Mouse (Mus musculus): ENCODE results near the gene Slc9a6. TPM values are rescaled to one million over a fixed set of nuclear protein-coding genes. Genes with fewer than 3 reads are reported as not detected.

Gene Slc9a6
- polyA plus RNA-seq, 1 experiment, result 19.2 TPM

- Histone ChIP-seq H3K4me3 (ENCODE audit: insufficient read depth, low read length) (no peak overlapping the region), H3K4me1 (ENCODE audit: control insufficient read depth, insufficient read depth, low read length) (no peaks in the 10 kb centered on the region), H3K27ac (ENCODE audit: insufficient read depth, low read depth, low read length) (no peak overlapping the region)
- no peak for TF ChIP-seq CTCF (IDR thresholded peaks at IDR 0.05; ENCODE audit: low read depth, low read length)
- no peak for TF ChIP-seq POLR2A (IDR thresholded peaks at IDR 0.05; ENCODE audit: borderline replicate concordance, low read depth, low read length)
These were observed 74.0 kb downstream of the Slc9a6 start for GRCm38 (mm10) chrX:56683521-56683920.

DNA sequence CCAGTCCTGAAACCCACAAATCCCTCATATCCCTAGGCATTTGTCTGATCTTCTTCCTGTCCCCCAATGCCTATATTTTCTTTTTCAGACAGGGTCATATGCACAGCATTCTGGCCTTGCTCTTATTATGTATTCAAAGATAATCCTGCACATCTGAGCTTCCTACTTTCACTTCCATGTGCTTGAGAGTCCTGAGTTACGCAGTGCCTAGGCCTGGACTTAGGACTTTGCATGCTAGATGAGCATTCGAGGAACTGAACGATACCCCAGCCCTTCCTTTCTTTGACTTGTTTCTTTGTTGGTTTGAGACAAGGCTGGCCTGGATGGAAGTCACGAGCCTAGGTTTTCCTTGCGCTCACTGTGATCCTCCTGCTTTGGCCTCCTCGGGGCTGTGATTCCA is 83.0 kb downstream of the Slc9a6 start:
- Histone ChIP-seq H3K4me3 (ENCODE audit: insufficient read depth, low read length) (no peak overlapping the region), H3K27ac (ENCODE audit: insufficient read depth, low read depth, low read length) (no peak overlapping the region), H3K4me1 (ENCODE audit: control insufficient read depth, insufficient read depth, low read length) (no peaks in the 10 kb centered on the region)
- TF ChIP-seq CTCF (IDR thresholded peaks at IDR 0.05; ENCODE audit: low read depth, low read length) (no peak), POLR2A (IDR thresholded peaks at IDR 0.05; ENCODE audit: borderline replicate concordance, low read depth, low read length) (no peak)

- no peak overlapping the region for H3K4me3 ChIP-seq (ENCODE audit: insufficient read depth, low read length)
- H3K27ac ChIP-seq (ENCODE audit: insufficient read depth, low read depth, low read length), result no peak overlapping the region
- TF ChIP-seq CTCF (IDR thresholded peaks at IDR 0.05; ENCODE audit: low read depth, low read length) (no peak), POLR2A (IDR thresholded peaks at IDR 0.05; ENCODE audit: borderline replicate concordance, low read depth, low read length) (no peak)
- no peaks in the 10 kb centered on the region for H3K4me1 ChIP-seq (ENCODE audit: control insufficient read depth, insufficient read depth, low read length)
These were observed 85.0 kb downstream of the Slc9a6 start for GRCm38 (mm10) chrX:56694539-56694938.

GRCm38 (mm10) chrX:56697199-56697780 is 87.7 kb downstream of the Slc9a6 start:
- Histone ChIP-seq H3K4me1 (ENCODE audit: control insufficient read depth, insufficient read depth, low read length) (no peaks in the 10 kb centered on the region), H3K4me3 (ENCODE audit: insufficient read depth, low read length) (no peak overlapping the region), H3K27ac (ENCODE audit: insufficient read depth, low read depth, low read length) (no peak overlapping the region)
- no peak for TF ChIP-seq CTCF (IDR thresholded peaks at IDR 0.05; ENCODE audit: low read depth, low read length)
- TF ChIP-seq POLR2A (IDR thresholded peaks at IDR 0.05; ENCODE audit: borderline replicate concordance, low read depth, low read length), result no peak

DNA sequence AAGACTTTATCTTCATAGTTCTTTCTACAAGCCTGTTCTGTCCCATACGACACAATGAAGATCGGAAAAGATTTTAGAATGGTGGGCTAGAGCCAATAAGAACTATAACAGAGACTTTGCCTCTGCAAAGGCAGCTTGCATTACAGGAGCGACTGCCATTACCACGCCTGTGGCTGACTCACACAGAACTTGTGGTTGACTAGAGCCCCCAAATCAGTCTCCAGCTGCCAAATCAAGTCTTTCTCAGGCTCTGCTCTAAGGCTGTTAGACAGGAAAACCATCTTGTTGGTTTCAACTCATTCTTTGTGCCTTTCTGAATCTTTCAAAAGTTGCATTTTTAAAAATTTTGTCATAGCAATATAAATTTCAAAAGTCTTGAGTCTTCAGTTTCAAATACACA is 88.3 kb downstream of the Slc9a6 start:
- TF ChIP-seq CTCF (IDR thresholded peaks at IDR 0.05; ENCODE audit: low read depth, low read length) (no peak), POLR2A (IDR thresholded peaks at IDR 0.05; ENCODE audit: borderline replicate concordance, low read depth, low read length) (no peak)
- Histone ChIP-seq H3K27ac (ENCODE audit: insufficient read depth, low read depth, low read length) (no peak overlapping the region), H3K4me3 (ENCODE audit: insufficient read depth, low read length) (no peak overlapping the region), H3K4me1 (ENCODE audit: control insufficient read depth, insufficient read depth, low read length) (no peaks in the 10 kb centered on the region)

DNA sequence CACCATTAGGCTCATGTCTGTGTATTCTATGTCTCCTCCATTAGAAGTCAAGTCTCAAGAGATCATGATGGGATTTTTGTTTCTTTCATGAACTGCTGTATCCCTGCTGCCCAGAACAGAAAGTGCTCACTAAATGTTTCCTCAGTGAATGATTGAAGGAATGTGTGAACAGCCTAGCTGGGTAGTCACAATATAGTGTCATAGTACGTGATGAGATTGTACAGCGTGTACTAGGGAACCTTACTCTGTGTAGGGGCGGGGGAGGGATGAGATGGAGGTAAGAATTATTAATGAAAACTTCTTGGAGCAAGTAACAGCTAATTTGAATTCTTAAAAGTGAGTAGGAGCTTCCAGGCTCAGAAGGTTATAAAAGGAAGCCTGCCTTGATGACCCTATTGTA is 91.7 kb downstream of the Slc9a6 start:
- Histone ChIP-seq H3K4me1 (ENCODE audit: control insufficient read depth, insufficient read depth, low read length) (no peaks in the 10 kb centered on the region), H3K27ac (ENCODE audit: insufficient read depth, low read depth, low read length) (no peak overlapping the region), H3K4me3 (ENCODE audit: insufficient read depth, low read length) (no peak overlapping the region)
- no peak for TF ChIP-seq CTCF (IDR thresholded peaks at IDR 0.05; ENCODE audit: low read depth, low read length)
- no peak for TF ChIP-seq POLR2A (IDR thresholded peaks at IDR 0.05; ENCODE audit: borderline replicate concordance, low read depth, low read length)

GRCm38 (mm10) chrX:56703965-56704562 is 94.5 kb downstream of the Slc9a6 start:
- H3K27ac ChIP-seq (ENCODE audit: insufficient read depth, low read depth, low read length), result no peak overlapping the region
- no peak for TF ChIP-seq CTCF (IDR thresholded peaks at IDR 0.05; ENCODE audit: low read depth, low read length)
- TF ChIP-seq POLR2A (IDR thresholded peaks at IDR 0.05; ENCODE audit: borderline replicate concordance, low read depth, low read length), result no peak
- H3K4me3 ChIP-seq (ENCODE audit: insufficient read depth, low read length), result no peak overlapping the region
- no peaks in the 10 kb centered on the region for H3K4me1 ChIP-seq (ENCODE audit: control insufficient read depth, insufficient read depth, low read length)

- no peak overlapping the region for H3K27ac ChIP-seq (ENCODE audit: insufficient read depth, low read depth, low read length)
- H3K4me1 ChIP-seq (ENCODE audit: control insufficient read depth, insufficient read depth, low read length), result no peaks in the 10 kb centered on the region
- no peak overlapping the region for H3K4me3 ChIP-seq (ENCODE audit: insufficient read depth, low read length)
- TF ChIP-seq POLR2A (IDR thresholded peaks at IDR 0.05; ENCODE audit: borderline replicate concordance, low read depth, low read length) (no peak), CTCF (IDR thresholded peaks at IDR 0.05; ENCODE audit: low read depth, low read length) (no peak)
These were observed 99.2 kb downstream of the Slc9a6 start for GRCm38 (mm10) chrX:56708592-56709370.

DNA sequence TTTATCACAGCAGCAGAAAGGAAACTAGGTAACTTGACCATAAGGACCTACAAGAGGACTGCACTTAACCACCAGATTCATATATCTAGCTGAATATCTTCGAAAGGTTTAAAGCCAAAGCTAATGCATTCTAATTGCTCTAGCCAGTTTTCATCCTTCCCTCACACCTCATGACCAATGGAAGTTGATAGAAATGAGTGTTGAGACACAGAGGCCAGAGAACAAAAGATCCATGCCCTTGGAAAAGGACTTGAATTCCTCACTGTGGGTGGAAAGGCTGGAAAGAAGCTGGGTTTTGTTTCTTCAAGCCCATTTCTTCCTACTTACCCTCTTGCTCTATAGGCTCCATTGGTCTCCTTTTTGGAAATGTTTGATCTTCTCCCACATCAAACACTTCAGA is 101.0 kb downstream of the Slc9a6 start:
- Histone ChIP-seq H3K27ac (ENCODE audit: insufficient read depth, low read depth, low read length) (no peak overlapping the region), H3K4me3 (ENCODE audit: insufficient read depth, low read length) (no peak overlapping the region), H3K4me1 (ENCODE audit: control insufficient read depth, insufficient read depth, low read length) (no peaks in the 10 kb centered on the region)
- TF ChIP-seq CTCF (IDR thresholded peaks at IDR 0.05; ENCODE audit: low read depth, low read length) (no peak), POLR2A (IDR thresholded peaks at IDR 0.05; ENCODE audit: borderline replicate concordance, low read depth, low read length) (no peak)

DNA sequence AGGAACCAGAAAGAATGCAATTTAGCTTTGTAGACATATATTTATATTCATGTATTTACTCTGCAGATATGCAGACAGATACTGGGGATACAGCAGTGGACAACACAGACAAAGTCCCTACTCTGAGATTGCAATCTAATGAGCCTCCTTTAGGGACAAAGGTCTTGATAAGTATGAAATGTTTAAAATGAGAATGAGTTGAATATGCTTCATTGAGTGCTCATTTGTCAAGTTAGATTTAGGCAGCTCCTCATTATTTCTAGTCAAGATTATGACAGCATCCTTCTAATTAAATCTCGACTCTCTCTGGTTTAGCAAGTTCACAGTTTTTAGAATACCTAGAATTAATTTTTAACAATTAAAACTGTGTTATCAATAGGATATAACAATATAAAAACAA is 103.1 kb downstream of the Slc9a6 start:
- TF ChIP-seq CTCF (IDR thresholded peaks at IDR 0.05; ENCODE audit: low read depth, low read length) (no peak), POLR2A (IDR thresholded peaks at IDR 0.05; ENCODE audit: borderline replicate concordance, low read depth, low read length) (no peak)
- no peak overlapping the region for H3K4me3 ChIP-seq (ENCODE audit: insufficient read depth, low read length)
- no peaks in the 10 kb centered on the region for H3K4me1 ChIP-seq (ENCODE audit: control insufficient read depth, insufficient read depth, low read length)
- H3K27ac ChIP-seq (ENCODE audit: insufficient read depth, low read depth, low read length), result no peak overlapping the region

Other genes starting within 250 kb of the Slc9a6 start
- gene Smim10l2a, start 235.2 kb upstream of the Slc9a6 start, polyA plus RNA-seq (2012; ENCODE audit: insufficient read depth, insufficient read length, missing spikeins), result not detected in 2 replicates
- gene Gm2174, start 161.8 kb upstream of the Slc9a6 start, polyA plus RNA-seq (2012; ENCODE audit: insufficient read depth, insufficient read length, missing spikeins), result 5.3 and 6.1 TPM in 2 replicates
- gene Ints6l, start 154.9 kb upstream of the Slc9a6 start, polyA plus RNA-seq (2012; ENCODE audit: insufficient read depth, insufficient read length, missing spikeins), result 86.7 and 89.1 TPM in 2 replicates
- gene Gm10477, start 85.0 kb upstream of the Slc9a6 start, polyA plus RNA-seq (2012; ENCODE audit: insufficient read depth, insufficient read length, missing spikeins), result not detected in 2 replicates
- gene Gm648, start 60.2 kb upstream of the Slc9a6 start, polyA plus RNA-seq (2012; ENCODE audit: insufficient read depth, insufficient read length, missing spikeins), result not detected in 2 replicates
- gene Mmgt1, start 11.7 kb upstream of the Slc9a6 start, polyA plus RNA-seq (2012; ENCODE audit: insufficient read depth, insufficient read length, missing spikeins), result 11.3 and 14.9 TPM in 2 replicates
- gene Fhl1, start 122.0 kb downstream of the Slc9a6 start, polyA plus RNA-seq (2012; ENCODE audit: insufficient read depth, insufficient read length, missing spikeins), result 0.51 TPM in 2 replicates
- gene Map7d3, start 212.6 kb downstream of the Slc9a6 start, polyA plus RNA-seq (2012; ENCODE audit: insufficient read depth, insufficient read length, missing spikeins), result 1.0 TPM in 2 replicates

Measured in bone marrow macrophage, adult 2 months (primary cell).